Mouse (Mus musculus): Measurements from ENCODE around the gene Adcy2. TPM values are rescaled to one million over a fixed set of nuclear protein-coding genes. Genes with fewer than 3 reads are reported as not detected.

Gene Adcy2
- polyA plus RNA-seq, 1 experiment from 2014 or later, result 6.5 TPM

GRCm38 (mm10) chr13:68799777-68800176, 199.6 kb downstream of the Adcy2 start:
- Histone ChIP-seq H3K27me3 (no peaks in the 10 kb centered on the region), H3K36me3 (no peaks in the 10 kb centered on the region), H3K4me3 (replicated peaks) (no peak overlapping the region), H3K4me1 (no peaks in the 10 kb centered on the region), H3K9ac (no peak overlapping the region), H3K27ac (no peak overlapping the region), H3K9me3 (replicated peaks) (no peaks in the 10 kb centered on the region), H3K4me2 (no peak overlapping the region)
- ATAC-seq (replicated peaks; ENCODE audit: low FRiP score), result no peak
- WGBS, result 70% methylated on average over 6 of the region's 6 CpGs

GRCm38 (mm10) chr13:68793286-68793685, 206.1 kb downstream of the Adcy2 start:
- H3K4me2 ChIP-seq, result no peak overlapping the region
- no peaks in the 10 kb centered on the region for H3K27me3 ChIP-seq
- no peaks in the 10 kb centered on the region for H3K36me3 ChIP-seq
- no peak for ATAC-seq (replicated peaks; ENCODE audit: low FRiP score)
- no peak overlapping the region for H3K4me3 ChIP-seq (replicated peaks)
- no peaks in the 10 kb centered on the region for H3K4me1 ChIP-seq
- H3K9me3 ChIP-seq (replicated peaks), result no peaks in the 10 kb centered on the region
- no peak overlapping the region for H3K27ac ChIP-seq
- H3K9ac ChIP-seq, result no peak overlapping the region

GRCm38 (mm10) chr13:68787286-68788061, 211.9 kb downstream of the Adcy2 start:
- Histone ChIP-seq H3K9ac (no peak overlapping the region), H3K4me3 (replicated peaks) (no peak overlapping the region), H3K27me3 (no peaks in the 10 kb centered on the region), H3K4me2 (no peak overlapping the region), H3K9me3 (replicated peaks) (no peaks in the 10 kb centered on the region), H3K27ac (no peak overlapping the region), H3K4me1 (no peaks in the 10 kb centered on the region), H3K36me3 (no peaks in the 10 kb centered on the region)
- 0 out of 2 replicates have a peak, but pooled peaks have one; percentile 18 for ATAC-seq (replicated peaks; ENCODE audit: low FRiP score)
- 75% methylated on average over 8 of the region's 8 CpGs for WGBS

GRCm38 (mm10) chr13:68783096-68783495, 216.2 kb downstream of the Adcy2 start:
- Histone ChIP-seq H3K27ac (no peak overlapping the region), H3K4me1 (no peaks in the 10 kb centered on the region), H3K27me3 (no peaks in the 10 kb centered on the region), H3K9me3 (replicated peaks) (no peaks in the 10 kb centered on the region), H3K36me3 (no peaks in the 10 kb centered on the region), H3K4me3 (replicated peaks) (no peak overlapping the region), H3K4me2 (no peak overlapping the region), H3K9ac (no peak overlapping the region)
- no peak for ATAC-seq (replicated peaks; ENCODE audit: low FRiP score)
- 78% methylated on average over 1 of the region's 1 CpGs for WGBS

GRCm38 (mm10) chr13:68778011-68778672, 221.2 kb downstream of the Adcy2 start:
- ATAC-seq (replicated peaks; ENCODE audit: low FRiP score), result no peak
- WGBS, result 84% methylated on average over 6 of the region's 6 CpGs
- H3K4me1 ChIP-seq, result no peaks in the 10 kb centered on the region
- H3K4me3 ChIP-seq (replicated peaks), result no peak overlapping the region
- H3K27me3 ChIP-seq, result no peaks in the 10 kb centered on the region
- H3K36me3 ChIP-seq, result no peaks in the 10 kb centered on the region
- no peaks in the 10 kb centered on the region for H3K9me3 ChIP-seq (replicated peaks)
- H3K4me2 ChIP-seq, result no peak overlapping the region
- no peak overlapping the region for H3K27ac ChIP-seq
- no peak overlapping the region for H3K9ac ChIP-seq

GRCm38 (mm10) chr13:68773599-68774211, 225.6 kb downstream of the Adcy2 start:
- Histone ChIP-seq H3K4me3 (replicated peaks) (no peak overlapping the region), H3K4me1 (no peaks in the 10 kb centered on the region), H3K27ac (no peak overlapping the region), H3K9me3 (replicated peaks) (no peaks in the 10 kb centered on the region), H3K9ac (no peak overlapping the region), H3K27me3 (no peaks in the 10 kb centered on the region), H3K4me2 (no peak overlapping the region), H3K36me3 (no peaks in the 10 kb centered on the region)
- WGBS, result 27% methylated on average over 2 of the region's 2 CpGs
- ATAC-seq (replicated peaks; ENCODE audit: low FRiP score), result peak; percentile 82

- Histone ChIP-seq H3K27ac (no peak overlapping the region), H3K4me2 (no peak overlapping the region), H3K4me3 (replicated peaks) (no peak overlapping the region), H3K27me3 (no peaks in the 10 kb centered on the region), H3K36me3 (no peaks in the 10 kb centered on the region), H3K9me3 (replicated peaks) (no peaks in the 10 kb centered on the region), H3K4me1 (no peaks in the 10 kb centered on the region), H3K9ac (no peak overlapping the region)
- no peak for ATAC-seq (replicated peaks; ENCODE audit: low FRiP score)
- 91% methylated on average over 3 of the region's 3 CpGs for WGBS
These were observed 230.8 kb downstream of the Adcy2 start for GRCm38 (mm10) chr13:68768588-68768987.

GRCm38 (mm10) chr13:68765896-68766578, 233.3 kb downstream of the Adcy2 start:
- Histone ChIP-seq H3K36me3 (no peaks in the 10 kb centered on the region), H3K9me3 (replicated peaks) (no peaks in the 10 kb centered on the region), H3K4me3 (replicated peaks) (no peak overlapping the region), H3K4me2 (no peak overlapping the region), H3K9ac (no peak overlapping the region), H3K27me3 (no peaks in the 10 kb centered on the region), H3K27ac (no peak overlapping the region), H3K4me1 (no peaks in the 10 kb centered on the region)
- ATAC-seq (replicated peaks; ENCODE audit: low FRiP score), result 0 out of 2 replicates have a peak, but pooled peaks have one; percentile 9
- WGBS, result 78% methylated on average over 8 of the region's 8 CpGs

- Histone ChIP-seq H3K27ac (no peak overlapping the region), H3K9ac (no peak overlapping the region), H3K4me2 (no peak overlapping the region), H3K36me3 (no peaks in the 10 kb centered on the region), H3K9me3 (replicated peaks) (no peaks in the 10 kb centered on the region), H3K4me1 (no peaks in the 10 kb centered on the region), H3K4me3 (replicated peaks) (no peak overlapping the region), H3K27me3 (no peaks in the 10 kb centered on the region)
- 26% methylated on average over 3 of the region's 3 CpGs for WGBS
- ATAC-seq (replicated peaks; ENCODE audit: low FRiP score), result peak; percentile 60; the same call in 1 of the 2 replicates
These were observed 234.7 kb downstream of the Adcy2 start for GRCm38 (mm10) chr13:68764614-68765013.

GRCm38 (mm10) chr13:68749801-68750200, 249.5 kb downstream of the Adcy2 start:
- H3K9me3 ChIP-seq (replicated peaks), result no peaks in the 10 kb centered on the region
- H3K4me2 ChIP-seq, result no peak overlapping the region
- H3K4me3 ChIP-seq (replicated peaks), result no peak overlapping the region
- no peak overlapping the region for H3K27ac ChIP-seq
- H3K36me3 ChIP-seq, result no peaks in the 10 kb centered on the region
- 57% methylated on average over 9 of the region's 9 CpGs for WGBS
- H3K4me1 ChIP-seq, result no peaks in the 10 kb centered on the region
- no peak for ATAC-seq (replicated peaks; ENCODE audit: low FRiP score)
- no peaks in the 10 kb centered on the region for H3K27me3 ChIP-seq
- H3K9ac ChIP-seq, result no peak overlapping the region

GRCm38 (mm10) chr13:68749370-68749769, 250.0 kb downstream of the Adcy2 start:
- Histone ChIP-seq H3K27me3 (no peaks in the 10 kb centered on the region), H3K36me3 (no peaks in the 10 kb centered on the region), H3K9ac (no peak overlapping the region), H3K4me2 (no peak overlapping the region), H3K4me1 (no peaks in the 10 kb centered on the region), H3K9me3 (replicated peaks) (no peaks in the 10 kb centered on the region), H3K27ac (no peak overlapping the region), H3K4me3 (replicated peaks) (no peak overlapping the region)
- no peak for ATAC-seq (replicated peaks; ENCODE audit: low FRiP score)
- WGBS, result 90% methylated on average over 2 of the region's 2 CpGs

GRCm38 (mm10) chr13:68745426-68745825, 253.9 kb downstream of the Adcy2 start:
- Histone ChIP-seq H3K4me1 (no peaks in the 10 kb centered on the region), H3K4me2 (no peak overlapping the region), H3K27ac (no peak overlapping the region), H3K9ac (no peak overlapping the region), H3K9me3 (replicated peaks) (no peaks in the 10 kb centered on the region), H3K4me3 (replicated peaks) (no peak overlapping the region), H3K36me3 (no peaks in the 10 kb centered on the region), H3K27me3 (no peaks in the 10 kb centered on the region)
- ATAC-seq (replicated peaks; ENCODE audit: low FRiP score), result no peak
- 89% methylated on average over 5 of the region's 5 CpGs for WGBS
